Mouse (Mus musculus): Measurements from ENCODE around the gene Crkl. TPM values are rescaled to one million over a fixed set of nuclear protein-coding genes. Genes with fewer than 3 reads are reported as not detected.

Gene Crkl
- polyA plus RNA-seq, 1 experiment from 2014 or later: 51.2 TPM

DNA sequence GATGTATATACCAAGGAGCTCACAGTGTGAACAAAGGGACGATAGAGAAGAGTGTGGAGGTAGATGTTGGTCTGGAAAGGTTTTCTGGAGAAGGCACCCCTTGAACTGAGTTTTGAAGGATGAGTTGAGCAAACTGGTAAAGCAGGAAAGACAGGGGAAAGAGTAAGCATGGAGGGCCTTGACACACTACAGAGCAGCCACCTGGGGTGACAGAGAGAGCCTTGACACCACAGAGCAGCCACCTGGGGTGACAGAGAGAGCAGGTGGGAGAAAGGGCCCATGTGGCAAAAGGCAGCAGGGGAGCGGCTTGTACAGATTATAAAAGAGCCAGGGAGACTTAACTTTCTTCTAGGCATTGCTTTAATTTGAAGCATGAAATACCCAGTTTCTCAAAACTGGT, 23.0 kb downstream of the Crkl start:
- Histone ChIP-seq H3K4me3 (replicated peaks; ENCODE audit: low read length) (no peak overlapping the region), H3K27me3 (ENCODE audit: control insufficient read depth, insufficient read depth, low read length) (no peaks in the 10 kb centered on the region), H3K36me3 (ENCODE audit: control insufficient read depth, insufficient read depth, low read length) (0 out of 2 replicates have a peak, but pooled peaks cover 5% of the 10 kb centered on the region), H3K4me1 (ENCODE audit: control insufficient read depth, insufficient read depth, low read length) (no peaks in the 10 kb centered on the region; the same call in 1 of the 2 replicates), H3K27ac (ENCODE audit: low read length) (no peak overlapping the region), H3K9me3 (replicated peaks; ENCODE audit: control insufficient read depth, low read length) (no peaks in the 10 kb centered on the region), H3K9ac (ENCODE audit: low read length) (no peak overlapping the region), H3K4me2 (ENCODE audit: low read depth, low read length) (no peak overlapping the region)
- WGBS: 66% methylated on average over 2 of the region's 2 CpGs
- no peak for ATAC-seq (ENCODE audit: insufficient read depth, low FRiP score)

DNA sequence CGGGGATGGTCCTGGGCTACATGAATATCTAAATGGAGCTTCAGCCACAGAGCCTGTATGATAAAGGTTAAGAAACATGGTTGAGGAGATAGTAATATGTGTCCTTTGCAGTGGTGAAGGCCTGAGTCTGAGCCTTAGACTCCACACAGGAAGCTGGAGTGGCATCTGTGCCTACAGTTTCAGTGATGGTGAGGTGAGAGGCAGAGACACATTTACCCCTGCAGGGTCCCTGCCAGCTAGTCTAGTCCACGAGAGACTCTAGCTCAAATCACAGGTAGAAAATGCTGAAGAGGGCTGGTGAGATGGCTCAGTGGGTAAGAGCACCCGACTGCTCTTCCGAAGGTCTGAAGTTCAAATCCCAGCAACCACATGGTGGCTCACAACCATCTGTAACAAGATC, 23.5 kb downstream of the Crkl start:
- Histone ChIP-seq H3K36me3 (ENCODE audit: control insufficient read depth, insufficient read depth, low read length) (0 out of 2 replicates have a peak, but pooled peaks cover 2% of the 10 kb centered on the region), H3K4me3 (replicated peaks; ENCODE audit: low read length) (no peak overlapping the region), H3K27me3 (ENCODE audit: control insufficient read depth, insufficient read depth, low read length) (no peaks in the 10 kb centered on the region), H3K9ac (ENCODE audit: low read length) (no peak overlapping the region), H3K9me3 (replicated peaks; ENCODE audit: control insufficient read depth, low read length) (no peaks in the 10 kb centered on the region), H3K27ac (ENCODE audit: low read length) (no peak overlapping the region), H3K4me2 (ENCODE audit: low read depth, low read length) (no peak overlapping the region), H3K4me1 (ENCODE audit: control insufficient read depth, insufficient read depth, low read length) (no peaks in the 10 kb centered on the region; the same call in 1 of the 2 replicates)
- ATAC-seq (ENCODE audit: insufficient read depth, low FRiP score): no peak
- 95% methylated on average over 4 of the region's 4 CpGs for WGBS

DNA sequence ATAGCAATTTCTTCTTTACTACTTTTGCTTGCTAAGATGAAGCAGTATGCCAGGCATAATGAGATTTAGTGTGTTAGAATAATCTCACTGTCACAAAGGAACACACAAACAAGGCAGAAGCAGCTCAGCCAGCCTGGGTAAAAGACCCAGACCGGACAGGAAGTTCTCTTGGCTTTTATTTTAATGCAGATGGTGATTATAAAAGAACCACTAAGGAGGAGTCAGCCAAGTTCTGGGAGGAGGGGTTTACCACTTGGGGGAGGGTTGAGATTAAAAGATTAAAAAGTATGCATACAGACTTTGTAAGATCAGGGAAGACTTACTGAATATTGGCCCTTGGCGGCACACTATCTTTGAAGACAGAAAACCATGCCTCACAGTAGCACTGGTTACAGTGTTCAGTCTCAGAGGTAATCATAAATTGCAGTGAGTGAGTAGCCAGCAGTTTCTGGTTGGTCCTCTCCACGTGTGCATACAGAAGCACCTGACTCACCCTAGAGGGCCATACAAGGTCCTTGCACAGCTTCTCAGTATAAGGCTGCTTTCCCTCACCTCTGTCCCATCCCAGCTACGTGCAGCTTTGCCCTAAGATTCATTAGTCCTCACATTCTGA, 26.6 kb downstream of the Crkl start:
- 75% methylated on average over 4 of the region's 4 CpGs for WGBS
- H3K9ac ChIP-seq (ENCODE audit: low read length): no peak overlapping the region

DNA sequence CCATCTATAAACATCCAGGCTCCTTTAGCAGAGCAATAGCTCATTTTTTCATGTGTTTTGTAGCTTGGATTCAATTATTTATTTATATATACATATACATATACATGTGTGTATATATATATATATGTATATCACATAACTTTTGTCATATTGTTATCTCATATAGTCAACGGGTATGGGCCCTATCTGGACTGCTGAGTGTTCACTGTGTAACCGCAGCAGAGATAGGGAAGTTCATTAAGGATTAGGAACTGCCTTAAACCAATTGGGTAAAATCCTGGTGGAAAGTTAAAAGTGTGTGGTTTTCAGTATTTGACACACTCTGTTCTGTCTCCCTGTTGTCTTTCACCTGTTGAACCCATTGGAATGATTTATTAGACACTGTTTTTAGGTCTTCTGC, 29.7 kb downstream of the Crkl start:
- 69% methylated on average over 2 of the region's 2 CpGs for WGBS
- Histone ChIP-seq H3K36me3 (ENCODE audit: control insufficient read depth, insufficient read depth, low read length) (peaks cover 12% of the 10 kb centered on the region), H3K27ac (ENCODE audit: low read length) (no peak overlapping the region), H3K9ac (ENCODE audit: low read length) (no peak overlapping the region), H3K4me2 (ENCODE audit: low read depth, low read length) (no peak overlapping the region), H3K27me3 (ENCODE audit: control insufficient read depth, insufficient read depth, low read length) (no peaks in the 10 kb centered on the region), H3K9me3 (replicated peaks; ENCODE audit: control insufficient read depth, low read length) (no peaks in the 10 kb centered on the region), H3K4me3 (replicated peaks; ENCODE audit: low read length) (no peak overlapping the region), H3K4me1 (ENCODE audit: control insufficient read depth, insufficient read depth, low read length) (no peaks in the 10 kb centered on the region)
- ATAC-seq (ENCODE audit: insufficient read depth, low FRiP score): no peak

More for the DNA sequence above, 26.6 kb downstream of the Crkl start:
- no peaks in the 10 kb centered on the region for H3K9me3 ChIP-seq (replicated peaks; ENCODE audit: control insufficient read depth, low read length)
- no peaks in the 10 kb centered on the region; the same call in 1 of the 2 replicates for H3K4me1 ChIP-seq (ENCODE audit: control insufficient read depth, insufficient read depth, low read length)
- no peak overlapping the region for H3K4me2 ChIP-seq (ENCODE audit: low read depth, low read length)
- no peaks in the 10 kb centered on the region for H3K27me3 ChIP-seq (ENCODE audit: control insufficient read depth, insufficient read depth, low read length)
- H3K4me3 ChIP-seq (replicated peaks; ENCODE audit: low read length): no peak overlapping the region
- H3K36me3 ChIP-seq (ENCODE audit: control insufficient read depth, insufficient read depth, low read length): no peaks in the 10 kb centered on the region
- no peak for ATAC-seq (ENCODE audit: insufficient read depth, low FRiP score)
- H3K27ac ChIP-seq (ENCODE audit: low read length): no peak overlapping the region

DNA sequence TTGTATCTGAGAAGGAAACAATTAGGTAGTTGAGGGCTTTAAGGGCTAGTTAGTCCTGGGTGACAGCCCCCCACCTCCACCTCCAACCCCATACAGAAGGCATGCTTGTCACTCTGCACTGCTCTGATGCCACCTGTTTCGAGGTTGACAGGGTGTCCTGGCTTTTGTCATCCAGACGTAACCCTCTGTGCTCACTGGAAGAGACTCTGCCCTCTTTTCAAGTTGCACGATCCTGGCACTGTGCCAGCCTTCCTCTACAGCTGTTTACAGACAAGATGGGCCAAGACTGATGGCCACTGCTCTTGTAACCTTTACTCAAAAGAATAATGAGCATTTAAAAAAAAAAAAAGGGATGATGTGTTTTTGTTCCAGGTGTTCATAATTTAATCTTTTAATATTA, 34.7 kb downstream of the Crkl start:
- Histone ChIP-seq H3K27ac (ENCODE audit: low read length) (no peak overlapping the region), H3K4me1 (ENCODE audit: control insufficient read depth, insufficient read depth, low read length) (no peaks in the 10 kb centered on the region), H3K4me3 (replicated peaks; ENCODE audit: low read length) (no peak overlapping the region), H3K4me2 (ENCODE audit: low read depth, low read length) (no peak overlapping the region), H3K9me3 (replicated peaks; ENCODE audit: control insufficient read depth, low read length) (no peaks in the 10 kb centered on the region), H3K9ac (ENCODE audit: low read length) (no peak overlapping the region), H3K27me3 (ENCODE audit: control insufficient read depth, insufficient read depth, low read length) (no peaks in the 10 kb centered on the region), H3K36me3 (ENCODE audit: control insufficient read depth, insufficient read depth, low read length) (peaks cover 12% of the 10 kb centered on the region)
- WGBS: 20% methylated on average over 3 of the region's 3 CpGs
- ATAC-seq (ENCODE audit: insufficient read depth, low FRiP score): no peak

DNA sequence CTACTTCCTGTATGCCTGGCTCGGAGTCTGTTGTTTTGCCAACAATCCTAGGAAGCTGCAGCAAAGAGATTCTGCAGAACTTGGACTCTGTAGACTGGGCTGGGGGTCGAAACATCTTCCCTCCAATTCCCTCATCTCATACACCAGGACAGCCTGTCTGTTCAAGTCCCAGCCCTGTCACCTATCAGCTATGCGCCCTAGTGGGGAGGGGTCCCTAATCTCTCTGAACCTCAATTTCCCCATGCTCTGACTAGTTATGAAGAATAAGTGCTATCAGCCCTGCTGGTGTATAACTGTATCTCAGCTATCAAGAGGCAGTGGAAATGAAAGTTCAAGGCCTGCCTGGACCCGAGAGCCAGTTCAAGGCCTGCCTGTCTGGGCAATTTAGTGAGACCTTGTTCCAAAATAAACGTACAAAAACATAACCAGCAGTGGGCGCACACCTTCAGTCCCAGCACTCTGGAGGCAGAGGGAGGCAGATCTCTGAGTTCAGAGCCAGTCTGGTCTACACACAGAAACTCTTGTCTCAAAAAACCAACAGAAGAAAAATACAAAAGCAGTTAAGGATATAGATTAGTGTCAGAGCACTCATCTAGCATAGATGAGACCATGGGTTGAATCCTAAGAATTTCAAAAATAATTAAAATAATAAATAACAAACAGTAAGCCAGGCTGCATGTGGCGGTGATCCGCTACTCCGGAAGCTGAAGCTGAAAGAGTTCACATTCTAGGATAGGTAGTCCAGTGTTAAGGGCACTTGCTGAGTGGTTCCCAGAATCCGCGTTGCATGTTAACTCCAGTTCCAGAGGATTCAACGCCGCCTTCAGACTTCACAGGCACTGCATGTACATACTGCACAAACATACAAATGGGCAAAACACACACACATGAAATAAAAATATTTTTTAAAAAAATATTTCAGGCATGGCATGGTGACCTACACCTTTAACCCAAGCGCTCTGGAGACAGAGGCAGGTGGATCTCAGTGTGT, 37.0 kb downstream of the Crkl start:
- H3K4me1 ChIP-seq (ENCODE audit: control insufficient read depth, insufficient read depth, low read length): no peaks in the 10 kb centered on the region
- H3K4me2 ChIP-seq (ENCODE audit: low read depth, low read length): peak overlapping the region; percentile 92
- peak overlapping the region; percentile 72 for H3K9ac ChIP-seq (ENCODE audit: low read length)
- peak; percentile 38; the same call in 1 of the 2 replicates for ATAC-seq (ENCODE audit: insufficient read depth, low FRiP score)
- no peaks in the 10 kb centered on the region for H3K9me3 ChIP-seq (replicated peaks; ENCODE audit: control insufficient read depth, low read length)
- H3K27ac ChIP-seq (ENCODE audit: low read length): no peak overlapping the region
- 46% methylated on average over 14 of the region's 14 CpGs for WGBS
- H3K27me3 ChIP-seq (ENCODE audit: control insufficient read depth, insufficient read depth, low read length): no peaks in the 10 kb centered on the region
- peaks cover 12% of the 10 kb centered on the region for H3K36me3 ChIP-seq (ENCODE audit: control insufficient read depth, insufficient read depth, low read length)
- H3K4me3 ChIP-seq (replicated peaks; ENCODE audit: low read length): peak overlapping the region; percentile 54

DNA sequence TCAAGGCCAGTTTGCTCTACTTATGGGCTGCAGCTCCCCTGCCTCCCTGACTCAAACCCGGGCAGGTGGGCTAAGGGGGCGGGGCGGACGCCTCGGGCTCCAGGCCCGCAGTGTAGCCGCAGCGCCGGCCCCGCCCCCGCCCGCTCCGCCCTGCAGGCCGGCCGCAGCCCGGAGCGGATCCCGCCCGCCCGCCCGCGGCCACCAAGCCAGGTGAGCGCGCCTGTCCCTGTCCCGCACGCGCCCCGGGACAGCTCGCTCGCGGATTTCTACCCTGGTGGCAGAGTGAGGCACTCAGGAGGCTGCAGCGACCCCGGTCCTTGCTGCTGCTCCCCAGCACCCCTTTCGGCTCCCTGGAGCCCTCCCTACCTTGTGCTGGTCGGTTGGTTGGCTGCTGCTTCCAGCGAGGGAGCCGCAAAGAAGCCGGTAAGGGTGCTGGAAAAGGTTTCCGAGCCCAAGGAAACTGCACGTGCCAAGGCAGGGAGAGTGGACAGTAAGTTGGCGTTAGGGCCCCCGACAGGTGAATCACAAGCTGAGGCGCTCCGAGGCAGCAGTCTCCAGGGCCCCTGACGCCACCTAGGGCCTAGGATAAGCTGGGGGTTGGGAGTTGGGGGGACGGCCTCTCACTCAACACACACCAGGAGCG, 37.8 kb downstream of the Crkl start, which contains the start of gene Aifm3:
Gene Aifm3, plus strand, starts transcription at position 143 of the 643 bp plus-strand sequence.
- WGBS: 1% methylated on average over 40 of the region's 47 CpGs
- Histone ChIP-seq H3K9me3 (replicated peaks; ENCODE audit: control insufficient read depth, low read length) (no peaks in the 10 kb centered on the region), H3K27ac (ENCODE audit: low read length) (no peak within 1 kb of the TSS), H3K4me3 (replicated peaks; ENCODE audit: low read length) (peak within 1 kb of the TSS; percentile 54), H3K4me2 (ENCODE audit: low read depth, low read length) (peak within 1 kb of the TSS; percentile 92), H3K9ac (ENCODE audit: low read length) (peak within 1 kb of the TSS; percentile 72), H3K36me3 (ENCODE audit: control insufficient read depth, insufficient read depth, low read length) (peaks cover 9% of the 10 kb centered on the region), H3K4me1 (ENCODE audit: control insufficient read depth, insufficient read depth, low read length) (no peaks in the 10 kb centered on the region), H3K27me3 (ENCODE audit: control insufficient read depth, insufficient read depth, low read length) (no peaks in the 10 kb centered on the region)
- peak; percentile 81 for ATAC-seq (ENCODE audit: insufficient read depth, low FRiP score)

DNA sequence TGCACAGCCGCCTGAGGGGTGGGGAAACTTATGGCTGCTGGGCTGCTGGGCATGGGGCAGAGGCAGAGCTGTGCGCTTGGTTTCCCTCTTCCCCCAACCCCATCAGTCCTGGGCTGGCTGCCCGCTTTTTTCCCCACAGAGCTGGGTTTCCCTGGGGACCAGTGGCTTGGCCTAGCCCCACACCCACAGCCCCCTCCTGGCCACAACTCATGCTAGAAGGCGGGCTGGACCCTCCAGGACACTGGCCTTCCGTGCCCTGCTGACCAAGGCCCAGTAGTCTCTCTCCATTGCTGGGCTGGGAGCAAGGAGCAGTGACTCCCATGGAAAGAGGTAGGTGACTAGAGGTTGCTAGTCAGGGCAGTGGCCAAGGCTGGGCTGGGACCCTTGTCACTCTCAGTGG, 39.4 kb downstream of the Crkl start:
- Histone ChIP-seq H3K36me3 (ENCODE audit: control insufficient read depth, insufficient read depth, low read length) (peaks cover 3% of the 10 kb centered on the region; the same call in 1 of the 2 replicates), H3K4me2 (ENCODE audit: low read depth, low read length) (no peak overlapping the region), H3K9ac (ENCODE audit: low read length) (no peak overlapping the region), H3K4me3 (replicated peaks; ENCODE audit: low read length) (no peak overlapping the region), H3K4me1 (ENCODE audit: control insufficient read depth, insufficient read depth, low read length) (no peaks in the 10 kb centered on the region), H3K9me3 (replicated peaks; ENCODE audit: control insufficient read depth, low read length) (no peaks in the 10 kb centered on the region), H3K27ac (ENCODE audit: low read length) (no peak overlapping the region), H3K27me3 (ENCODE audit: control insufficient read depth, insufficient read depth, low read length) (no peaks in the 10 kb centered on the region)
- ATAC-seq (ENCODE audit: insufficient read depth, low FRiP score): no peak
- WGBS: 81% methylated on average over 5 of the region's 5 CpGs

All from stomach, embryonic 16.5 days (tissue).